9 mouse cellular contexts compared by ENCODE assay signal in genomic region chr8:34320158-34320587, GRCm38 (mm10).
DNase-seq lines count a peak whose midpoint lies in the region; ATAC-seq lines count a peak whose summit lies in the region.
"Had no signal": no experiment of that assay in that cellular context is flagged by ENCODE, and none has a peak within 500 bp of the region (broad histone marks: within the 10 kb centered on the region; RNA-seq: fewer than 3 reads in every experiment).

No protein-coding gene starts in this region.

- peaks cover 38% of the 10 kb centered on the region for H3K4me1 ChIP-seq in forebrain, embryonic 10.5 days
- peaks cover 30% of the 10 kb centered on the region for H3K4me1 ChIP-seq in midbrain, embryonic 16.5 days (ENCODE audit: control insufficient read depth, insufficient read depth, low read length)
- no peaks in the 10 kb centered on the region for H3K4me1 ChIP-seq in heart, embryonic 11.5 days (ENCODE audit: control insufficient read depth, insufficient read depth, low read length)
- H3K4me1 ChIP-seq: embryonic facial prominence, embryonic 15.5 days had no signal

- H3K27me3 ChIP-seq in forebrain, embryonic 10.5 days (ENCODE audit: poor library complexity, severe bottlenecking), result peaks cover 7% of the 10 kb centered on the region; the same call in 1 of the 2 replicates
- no peaks in the 10 kb centered on the region for H3K27me3 ChIP-seq in midbrain, embryonic 16.5 days (ENCODE audit: control insufficient read depth, insufficient read depth, low read depth, low read length)
- no peaks in the 10 kb centered on the region for H3K27me3 ChIP-seq in heart, embryonic 11.5 days (ENCODE audit: control insufficient read depth, insufficient read depth, low read length)

- H3K27ac ChIP-seq in forebrain, embryonic 10.5 days, result peak overlapping the region; percentile 67; the same call in 1 of the 2 replicates
- peak overlapping the region; percentile 87 for H3K27ac ChIP-seq in midbrain, embryonic 16.5 days (ENCODE audit: low read length)
- no peak overlapping the region for H3K27ac ChIP-seq in heart, embryonic 11.5 days (ENCODE audit: low read depth, low read length)
- H3K27ac ChIP-seq: embryonic facial prominence, embryonic 15.5 days had no signal

- ATAC-seq in midbrain, embryonic 16.5 days, result peak; percentile 84
- no peak for ATAC-seq in heart, embryonic 11.5 days (replicated peaks; ENCODE audit: insufficient number of reproducible peaks, low FRiP score, low TSS enrichment)

- no peak overlapping the region for H3K4me3 ChIP-seq in forebrain, embryonic 10.5 days
- H3K4me3 ChIP-seq in midbrain, embryonic 16.5 days (ENCODE audit: low read depth, low read length), result no peak overlapping the region
- H3K4me3 ChIP-seq in heart, embryonic 11.5 days (ENCODE audit: low read depth, low read length), result no peak overlapping the region
- H3K4me3 ChIP-seq: embryonic facial prominence, embryonic 15.5 days had no signal

- no peaks in the 10 kb centered on the region for H3K9me3 ChIP-seq in forebrain, embryonic 10.5 days
- H3K9me3 ChIP-seq in midbrain, embryonic 16.5 days (replicated peaks; ENCODE audit: control insufficient read depth, low read length, poor library complexity, severe bottlenecking), result no peaks in the 10 kb centered on the region
- H3K9me3 ChIP-seq in heart, embryonic 11.5 days (replicated peaks; ENCODE audit: control insufficient read depth, low read length), result no peaks in the 10 kb centered on the region
- H3K9me3 ChIP-seq: embryonic facial prominence, embryonic 15.5 days had no signal

- 32% methylated on average over 6 of the region's 6 CpGs for WGBS in forebrain, embryonic 10.5 days
- WGBS in midbrain, embryonic 16.5 days, result 6% methylated on average over 6 of the region's 6 CpGs
- 77% methylated on average over 6 of the region's 6 CpGs for WGBS in heart, embryonic 11.5 days (ENCODE audit: insufficient replicate concordance)

- no peaks in the 10 kb centered on the region for H3K36me3 ChIP-seq in forebrain, embryonic 10.5 days (replicated peaks)
- H3K36me3 ChIP-seq in midbrain, embryonic 16.5 days (ENCODE audit: control insufficient read depth, insufficient read depth, low read length), result no peaks in the 10 kb centered on the region
- H3K36me3 ChIP-seq in heart, embryonic 11.5 days (ENCODE audit: control insufficient read depth, insufficient read depth, low read length), result no peaks in the 10 kb centered on the region
- H3K36me3 ChIP-seq: embryonic facial prominence, embryonic 15.5 days had no signal

- peak; percentile 93 for DNase-seq in brain, embryonic 18.5 days (ENCODE audit: low read depth, low spot score)
- peak; percentile 38 for DNase-seq in forebrain, embryonic 10.5 days (ENCODE audit: extremely low spot score, low spot score)
- peak; percentile 40 for DNase-seq in kidney, postnatal 10 days
- DNase-seq in adrenal gland, postnatal 10 days, result no peak
- DNase-seq in adipocyte (ENCODE audit: low spot score), result no peak
- no peak for DNase-seq in thymus, adult 18-20 months

- H3K4me2 ChIP-seq in midbrain, embryonic 16.5 days (ENCODE audit: low read length), result peak overlapping the region; percentile 21; the same call in 1 of the 2 replicates
- no peak overlapping the region for H3K4me2 ChIP-seq in heart, embryonic 11.5 days
- H3K4me2 ChIP-seq: embryonic facial prominence, embryonic 15.5 days had no signal

- peak overlapping the region; percentile 16; the same call in 1 of the 2 replicates for H3K9ac ChIP-seq in midbrain, embryonic 16.5 days (ENCODE audit: low read depth, low read length)
- H3K9ac ChIP-seq in heart, embryonic 11.5 days (ENCODE audit: low read depth, low read length), result no peak overlapping the region
- H3K9ac ChIP-seq: embryonic facial prominence, embryonic 15.5 days had no signal

Comparison
In these comparisons a context has a peak if more than half of its experiments do, and no peak if none do; other contexts are left out.
1. DNase-seq: peak in brain, embryonic 18.5 days (single experiment), forebrain, embryonic 10.5 days (single experiment) and kidney, postnatal 10 days (single experiment); none in adrenal gland, postnatal 10 days (single experiment), adipocyte (single experiment) and thymus, adult 18-20 months (0 of 2).